Mouse (Mus musculus): ENCODE data around the gene Fbxw11.

- TF ChIP-seq CTCF (IDR thresholded peaks at IDR 0.05; ENCODE audit: borderline replicate concordance, control insufficient read depth, extremely low read depth, insufficient read depth, low read length, poor library complexity) (no peak), POLR2A (IDR thresholded peaks at IDR 0.05; ENCODE audit: control insufficient read depth, extremely low read depth, insufficient read depth, low read length, poor library complexity) (no peak)
Observed at GRCm38 (mm10) chr11:32601528-32602323, 40.8 kb upstream of the Fbxw11 start.

Data from thymus, adult 2 months (tissue).